Mouse (Mus musculus) thymus, adult 2 months (tissue): ENCODE measurements around the gene Tmem8b. TPM values are rescaled to one million over a fixed set of nuclear protein-coding genes. Genes with fewer than 3 reads are reported as not detected.

Source experiments
- DNase-seq: peaks from one replicate; pipeline ENCODE4 v3.0.0; 2021
- H3K27ac ChIP-seq: fragments of 200-500 bp; 2 replicates; pipeline ENCODE4 v1.5.1; 2012; ENCODE audit warnings: low read length, control low read depth; ENCODE audit not compliant: control insufficient read depth, insufficient read depth
- H3K27me3 ChIP-seq: fragments of 200-500 bp; 2 replicates; pipeline ENCODE4 v1.6.1; 2012; ENCODE audit warnings: mild to moderate bottlenecking, low read length, moderate library complexity, mixed read lengths; ENCODE audit not compliant: control insufficient read depth, insufficient read depth
- H3K36me3 ChIP-seq: fragments of 200-500 bp; 2 replicates; pipeline ENCODE4 v1.6.1; 2012; ENCODE audit warnings: mild to moderate bottlenecking, low read length, moderate library complexity; ENCODE audit not compliant: control insufficient read depth, insufficient read depth
- H3K4me1 ChIP-seq: fragments of 200-500 bp; replicated peaks from 2 replicates; pipeline ENCODE4 v1.6.1; 2012; ENCODE audit warnings: low read length; ENCODE audit not compliant: control insufficient read depth, insufficient read depth
- H3K4me3 ChIP-seq: fragments of 200-500 bp; 2 replicates; pipeline ENCODE4 v1.5.1; 2012; ENCODE audit warnings: mild to moderate bottlenecking, low read length, control low read depth, moderate library complexity; ENCODE audit not compliant: control insufficient read depth, insufficient read depth
- CTCF ChIP-seq: fragments of 200-500 bp; IDR thresholded peaks from 2 replicates; pipeline ENCODE4 v1.5.1; 2012; ENCODE audit warnings: mild to moderate bottlenecking, control low read depth, low read length, moderate library complexity, borderline replicate concordance; ENCODE audit not compliant: control insufficient read depth, poor library complexity, insufficient read depth; ENCODE audit errors: extremely low read depth
- POLR2A ChIP-seq: fragments of 200-500 bp; IDR thresholded peaks from 2 replicates; pipeline ENCODE4 v1.6.1; 2012; ENCODE audit warnings: mild to moderate bottlenecking, low read length, control low read depth, moderate library complexity; ENCODE audit not compliant: control insufficient read depth, poor library complexity, insufficient read depth; ENCODE audit errors: extremely low read depth
- WGBS: fragments of 180-500 bp; shearing (Covaris S2); methylation state at CpG from one replicate; pipeline ENCODE4 v1.1.7; 2018; 5-methylcytosine and 5-hydroxymethylcytosine counted together
- polyA plus RNA-seq: library from polyadenylated mRNA; depleted of rRNA; stranded (reverse); fragments of >200 nt; gene quantifications from 2 replicates; pipeline ENCODE4 v1.2.3, GENCODE M21; 2012; rRNA removed

Tmem8b gene
- polyA plus RNA-seq: 9.0 and 10.0 TPM in 2 replicates

GRCm38 (mm10) chr4:43668782-43669427, at the start of gene Tmem8b, which contains the start of gene Fam221b:
Gene Tmem8b (plus strand): TSS chr4:43668971.
Gene Fam221b (minus strand): TSS chr4:43669145.
- peak; percentile 92 for DNase-seq
- WGBS: 3% methylated on average over 34 of the region's 41 CpGs
- Histone ChIP-seq H3K4me1 (peaks cover 10% of the 10 kb centered on the region), H3K36me3 (no peaks in the 10 kb centered on the region), H3K27ac (no peak within 1 kb of the TSS), H3K4me3 (peak within 1 kb of the TSS; percentile 55), H3K27me3 (no peaks in the 10 kb centered on the region)
- TF ChIP-seq CTCF: no peak
- no peak for TF ChIP-seq POLR2A

- Histone ChIP-seq H3K27me3 (no peaks in the 10 kb centered on the region), H3K4me3 (no peak overlapping the region), H3K27ac (no peak overlapping the region), H3K36me3 (no peaks in the 10 kb centered on the region), H3K4me1 (no peaks in the 10 kb centered on the region)
- WGBS: 95% methylated on average over 4 of the region's 4 CpGs
- TF ChIP-seq CTCF (no peak), POLR2A (no peak)
- DNase-seq: no peak
These were observed 48.5 kb upstream of the Tmem8b start for GRCm38 (mm10) chr4:43620146-43620778.

GRCm38 (mm10) chr4:43629106-43629817, 39.5 kb upstream of the Tmem8b start:
- peaks cover 5% of the 10 kb centered on the region for H3K4me1 ChIP-seq
- DNase-seq: no peak
- H3K36me3 ChIP-seq: no peaks in the 10 kb centered on the region
- peaks cover 7% of the 10 kb centered on the region for H3K27me3 ChIP-seq
- no peak overlapping the region for H3K4me3 ChIP-seq
- no peak for TF ChIP-seq CTCF
- TF ChIP-seq POLR2A: no peak
- no peak overlapping the region for H3K27ac ChIP-seq
- WGBS: 70% methylated on average over 20 of the region's 20 CpGs

GRCm38 (mm10) chr4:43630030-43630581, 38.7 kb upstream of the Tmem8b start:
- Histone ChIP-seq H3K36me3 (no peaks in the 10 kb centered on the region), H3K27ac (no peak overlapping the region), H3K4me3 (no peak overlapping the region), H3K4me1 (peaks cover 5% of the 10 kb centered on the region), H3K27me3 (peaks cover 7% of the 10 kb centered on the region)
- WGBS: 6% methylated on average over 5 of the region's 5 CpGs
- TF ChIP-seq CTCF: no peak
- TF ChIP-seq POLR2A: no peak
- DNase-seq: peak; percentile 72

GRCm38 (mm10) chr4:43630671-43631045, 38.1 kb upstream of the Tmem8b start:
- H3K27me3 ChIP-seq: peaks cover 7% of the 10 kb centered on the region
- WGBS: 60% methylated on average over 5 of the region's 5 CpGs
- no peak overlapping the region for H3K27ac ChIP-seq
- no peaks in the 10 kb centered on the region for H3K36me3 ChIP-seq
- no peak for DNase-seq
- TF ChIP-seq CTCF (no peak), POLR2A (no peak)
- H3K4me3 ChIP-seq: no peak overlapping the region
- H3K4me1 ChIP-seq: peaks cover 5% of the 10 kb centered on the region

- peaks cover 7% of the 10 kb centered on the region for H3K27me3 ChIP-seq
- H3K27ac ChIP-seq: no peak within 1 kb of the TSS
- H3K36me3 ChIP-seq: no peaks in the 10 kb centered on the region
- DNase-seq: no peak
- H3K4me3 ChIP-seq: peak within 1 kb of the TSS; percentile 28
- WGBS: 5% methylated on average over 61 of the region's 70 CpGs
- TF ChIP-seq POLR2A (no peak), CTCF (no peak)
- H3K4me1 ChIP-seq: peaks cover 5% of the 10 kb centered on the region
These were observed 37.5 kb upstream of the Tmem8b start, which contains the start of gene Npr2 for GRCm38 (mm10) chr4:43631046-43631955. Gene Npr2 (plus strand): TSS chr4:43631935.
